Mouse (Mus musculus) forebrain, postnatal 0 days (tissue): ENCODE data around the gene Morc4. TPM values are rescaled to one million over a fixed set of nuclear protein-coding genes. Genes with fewer than 3 reads are reported as not detected.

Experiments
- ATAC-seq: fragments of 200-750 bp; cut with Nextera tagmentation; 2 replicates; pipeline ENCODE4 v1.8.0; 2017; ENCODE audit warnings: mild to moderate bottlenecking, moderate library complexity
- DNase-seq: peaks from one replicate; pipeline ENCODE4 v3.0.0-alpha.2; 2015
- H3K27ac ChIP-seq: fragments of 300-500 bp; sonication (generic); 2 replicates; pipeline ENCODE4 v1.5.1; 2014; ENCODE audit warnings: low read depth, mild to moderate bottlenecking, antibody characterized with exemption, low read length, moderate library complexity, mixed read lengths
- H3K27me3 ChIP-seq: fragments of 300-500 bp; sonication (generic); 2 replicates; pipeline ENCODE4 v1.6.1; 2014; ENCODE audit warnings: mild to moderate bottlenecking, low read length, mixed read lengths; ENCODE audit not compliant: insufficient read depth
- H3K36me3 ChIP-seq: fragments of 300-500 bp; sonication (generic); 2 replicates; pipeline ENCODE4 v1.6.1; 2014; ENCODE audit warnings: mild to moderate bottlenecking, moderate library complexity; ENCODE audit not compliant: insufficient read depth
- H3K4me1 ChIP-seq: fragments of 300-500 bp; sonication (generic); 2 replicates; pipeline ENCODE4 v1.6.1; 2014; ENCODE audit warnings: antibody characterized with exemption; ENCODE audit not compliant: insufficient read depth
- H3K4me2 ChIP-seq: fragments of 300-500 bp; sonication (generic); 2 replicates; pipeline ENCODE4 v1.6.1; 2014; ENCODE audit warnings: low read depth, mild to moderate bottlenecking, moderate library complexity
- H3K4me3 ChIP-seq: fragments of 300-500 bp; sonication (generic); 2 replicates; pipeline ENCODE4 v1.5.1; 2014; ENCODE audit warnings: low read depth, low read length, mixed read lengths
- H3K9ac ChIP-seq: fragments of 300-500 bp; sonication (generic); 2 replicates; pipeline ENCODE4 v1.6.1; 2014; ENCODE audit warnings: mild to moderate bottlenecking
- H3K9me3 ChIP-seq: fragments of 300-500 bp; sonication (generic); 2 replicates; pipeline ENCODE4 v1.6.1; 2016; ENCODE audit warnings: low read length
- CTCF ChIP-seq: sonication (generic); IDR thresholded peaks from 2 replicates; pipeline ENCODE4 v1.5.1; 2016; ENCODE audit warnings: antibody characterized with exemption, control low read depth, low read depth
- WGBS: fragments of 180-500 bp; shearing (Covaris S2); extraction: QIAGEN DNeasy Blood & Tissue Kit; methylation state at CpG from one replicate; pipeline ENCODE4 v1.1.7; 2014; 5-methylcytosine and 5-hydroxymethylcytosine counted together
- polyA plus RNA-seq: library from polyadenylated mRNA; unstranded; fragments of >200 nt; fragmentation: Nextera tagmentation; extraction: Ambion mirVana; gene quantifications from 2 replicates; pipeline ENCODE4 v1.2.1, GENCODE M21; 2015
- total RNA-seq: library from RNA; depleted of rRNA; stranded (reverse); fragments of >200 nt; gene quantifications from 2 replicates; pipeline ENCODE4 v1.2.3, GENCODE M21; 2014

Gene Morc4
- total and polyA plus RNA-seq, 2 experiments from 2014 or later = 2.2 to 8.8 TPM

DNA sequence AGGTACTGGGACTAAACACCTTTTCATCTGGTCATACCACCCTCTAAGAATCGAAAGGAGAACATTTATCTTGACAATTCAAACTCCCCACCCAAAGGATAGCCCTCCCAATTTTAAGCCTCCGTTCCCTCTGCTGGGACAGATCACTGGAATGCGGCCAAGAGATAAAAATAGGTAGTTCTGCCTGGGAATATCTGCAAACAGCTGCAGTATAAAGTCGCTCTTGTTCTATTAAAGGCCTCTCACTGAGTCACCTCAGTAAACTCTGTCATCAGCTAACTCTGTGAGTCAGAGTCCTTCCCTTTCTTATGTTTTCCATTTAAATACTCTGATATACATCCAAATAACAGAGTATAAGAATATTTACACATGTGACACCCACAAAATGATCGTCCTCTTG lies 12.1 kb downstream of the Morc4 start:
- no peak overlapping the region for H3K27ac ChIP-seq
- no peak overlapping the region for H3K4me3 ChIP-seq
- DNase-seq (no peak), ATAC-seq (no peak)
- no peaks in the 10 kb centered on the region for H3K27me3 ChIP-seq
- TF ChIP-seq CTCF = no peak
- H3K9ac ChIP-seq = no peak overlapping the region
- H3K36me3 ChIP-seq = no peaks in the 10 kb centered on the region
- WGBS = 79% methylated on average over 5 of the region's 5 CpGs
- H3K4me1 ChIP-seq = no peaks in the 10 kb centered on the region
- no peak overlapping the region for H3K4me2 ChIP-seq
- no peaks in the 10 kb centered on the region for H3K9me3 ChIP-seq

DNA sequence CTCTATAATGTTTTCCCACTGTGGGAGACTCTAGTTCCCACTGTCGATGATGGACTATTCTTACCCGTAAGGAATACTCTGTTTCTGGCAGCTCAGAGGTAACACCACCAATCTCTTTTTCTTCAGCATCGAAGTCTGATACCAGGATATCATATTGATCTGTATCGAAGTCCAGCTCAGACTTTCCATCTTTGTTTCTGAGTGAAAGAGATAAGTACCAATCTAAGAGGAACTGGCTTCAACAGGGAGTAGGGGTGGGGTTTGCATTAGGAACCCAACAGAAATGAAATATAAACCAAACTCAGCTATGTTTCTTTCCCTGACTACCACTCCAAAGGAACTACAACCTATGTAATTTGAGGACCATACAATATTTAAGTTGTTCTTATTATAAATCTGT lies 16.7 kb downstream of the Morc4 start:
- ATAC-seq (no peak), DNase-seq (no peak)
- no peaks in the 10 kb centered on the region for H3K36me3 ChIP-seq
- no peak overlapping the region for H3K9ac ChIP-seq
- 89% methylated on average over 4 of the region's 4 CpGs for WGBS
- H3K4me1 ChIP-seq = no peaks in the 10 kb centered on the region
- no peaks in the 10 kb centered on the region for H3K9me3 ChIP-seq
- H3K27ac ChIP-seq = no peak overlapping the region
- no peak overlapping the region for H3K4me3 ChIP-seq
- H3K4me2 ChIP-seq = no peak overlapping the region
- no peaks in the 10 kb centered on the region; the same call in 1 of the 2 replicates for H3K27me3 ChIP-seq
- TF ChIP-seq CTCF = no peak

GRCm38 (mm10) chrX:139841091-139841490 lies 30.4 kb downstream of the Morc4 start:
- ATAC-seq (no peak), DNase-seq (no peak)
- no peaks in the 10 kb centered on the region for H3K9me3 ChIP-seq
- H3K4me3 ChIP-seq = no peak overlapping the region
- 80% methylated on average over 6 of the region's 6 CpGs for WGBS
- no peak overlapping the region for H3K27ac ChIP-seq
- H3K27me3 ChIP-seq = no peaks in the 10 kb centered on the region
- no peak for TF ChIP-seq CTCF
- no peaks in the 10 kb centered on the region for H3K4me1 ChIP-seq
- no peak overlapping the region for H3K9ac ChIP-seq
- no peak overlapping the region for H3K4me2 ChIP-seq
- H3K36me3 ChIP-seq = no peaks in the 10 kb centered on the region

- H3K9me3 ChIP-seq = no peaks in the 10 kb centered on the region
- no peak overlapping the region for H3K4me3 ChIP-seq
- no peaks in the 10 kb centered on the region for H3K4me1 ChIP-seq
- no peaks in the 10 kb centered on the region for H3K27me3 ChIP-seq
- H3K36me3 ChIP-seq = no peaks in the 10 kb centered on the region
- H3K4me2 ChIP-seq = no peak overlapping the region
- peak; percentile 40 for TF ChIP-seq CTCF
- WGBS = 60% methylated on average over 3 of the region's 3 CpGs
- DNase-seq (no peak), ATAC-seq (no peak)
- H3K27ac ChIP-seq = no peak overlapping the region
- no peak overlapping the region for H3K9ac ChIP-seq
These were observed 32.4 kb downstream of the Morc4 start for GRCm38 (mm10) chrX:139839057-139839456.

GRCm38 (mm10) chrX:139832464-139832863 lies 39.0 kb downstream of the Morc4 start:
- TF ChIP-seq CTCF = peak; percentile 80
- H3K9ac ChIP-seq = no peak overlapping the region
- ATAC-seq (peak; percentile 34), DNase-seq (peak; percentile 76)
- no peaks in the 10 kb centered on the region for H3K36me3 ChIP-seq
- no peaks in the 10 kb centered on the region for H3K9me3 ChIP-seq
- no peaks in the 10 kb centered on the region for H3K4me1 ChIP-seq
- no peak overlapping the region for H3K4me2 ChIP-seq
- H3K27ac ChIP-seq = no peak overlapping the region
- WGBS = 26% methylated on average over 5 of the region's 5 CpGs
- no peaks in the 10 kb centered on the region for H3K27me3 ChIP-seq
- no peak overlapping the region for H3K4me3 ChIP-seq

- H3K27me3 ChIP-seq = no peaks in the 10 kb centered on the region
- no peak for DNase-seq
- H3K4me3 ChIP-seq = no peak overlapping the region
- no peaks in the 10 kb centered on the region for H3K9me3 ChIP-seq
- ATAC-seq = no peak
- H3K27ac ChIP-seq = no peak overlapping the region
- 0 out of 2 replicates have a peak, but pooled peaks cover 5% of the 10 kb centered on the region for H3K36me3 ChIP-seq
- H3K9ac ChIP-seq = no peak overlapping the region
- H3K4me2 ChIP-seq = no peak overlapping the region
- 84% methylated on average over 6 of the region's 6 CpGs for WGBS
- TF ChIP-seq CTCF = no peak
- H3K4me1 ChIP-seq = no peaks in the 10 kb centered on the region
These were observed 42.9 kb downstream of the Morc4 start for GRCm38 (mm10) chrX:139828363-139829092.

DNA sequence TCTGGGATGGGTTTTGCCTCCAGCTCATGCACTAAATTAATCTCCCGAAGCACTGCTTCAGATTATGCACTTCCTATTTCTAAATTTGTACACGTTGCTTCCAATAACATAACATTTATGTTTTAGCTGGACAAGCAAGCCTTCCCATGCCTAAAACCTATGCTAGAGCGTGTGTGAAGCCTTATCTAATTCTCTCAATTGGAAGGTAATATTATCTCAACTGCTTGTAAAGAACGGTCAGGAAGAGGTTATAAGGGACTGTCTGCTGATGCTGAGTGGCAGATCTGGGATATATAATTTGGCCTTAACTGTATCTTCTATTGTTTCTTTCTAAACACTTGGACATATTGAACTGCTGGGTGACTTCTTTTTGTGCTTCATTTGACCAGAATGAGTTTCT lies 44.6 kb downstream of the Morc4 start:
- Histone ChIP-seq H3K9ac (no peak overlapping the region), H3K4me1 (no peaks in the 10 kb centered on the region), H3K27ac (no peak overlapping the region), H3K9me3 (no peaks in the 10 kb centered on the region), H3K36me3 (0 out of 2 replicates have a peak, but pooled peaks cover 10% of the 10 kb centered on the region), H3K27me3 (no peaks in the 10 kb centered on the region), H3K4me2 (no peak overlapping the region), H3K4me3 (no peak overlapping the region)
- DNase-seq (no peak), ATAC-seq (no peak)
- no peak for TF ChIP-seq CTCF
- WGBS = 90% methylated on average over 4 of the region's 4 CpGs
